Mouse (Mus musculus) bone marrow macrophage, adult 2 months (primary cell): Measurements from ENCODE around the gene Runx1. TPM values are rescaled to one million over a fixed set of nuclear protein-coding genes. Genes with fewer than 3 reads are reported as not detected.

ENCODE experiments used
- H3K27ac ChIP-seq: 2 replicates; pipeline ENCODE4 v1.5.1; 2012; ENCODE audit warnings: low read depth, low read length; ENCODE audit not compliant: insufficient read depth
- H3K4me1 ChIP-seq: 2 replicates; pipeline ENCODE4 v1.6.1; 2012; ENCODE audit warnings: low read length; ENCODE audit not compliant: control insufficient read depth, insufficient read depth
- H3K4me3 ChIP-seq: 2 replicates; pipeline ENCODE4 v1.5.1; 2012; ENCODE audit warnings: mild to moderate bottlenecking, low read length, moderate library complexity; ENCODE audit not compliant: insufficient read depth
- CTCF ChIP-seq: IDR thresholded peaks from 2 replicates; pipeline ENCODE4 v1.5.1; 2012; ENCODE audit warnings: low read depth, mild to moderate bottlenecking, low read length, moderate library complexity
- POLR2A ChIP-seq: IDR thresholded peaks from 2 replicates; pipeline ENCODE4 v1.6.1; 2012; ENCODE audit warnings: mild to moderate bottlenecking, low read depth, low read length, borderline replicate concordance
- polyA plus RNA-seq: library from polyadenylated mRNA; stranded (reverse); fragments of >200 nt; gene quantifications from 2 replicates; pipeline ENCODE4 v1.2.4, GENCODE M21; 2012; ENCODE audit not compliant: missing spikeins, insufficient read depth, insufficient read length

The Runx1 gene
- polyA plus RNA-seq, 1 experiment = 103 TPM

- Histone ChIP-seq H3K4me1 (peaks cover 27% of the 10 kb centered on the region), H3K4me3 (no peak overlapping the region), H3K27ac (no peak overlapping the region)
- TF ChIP-seq POLR2A (no peak), CTCF (no peak)
Observed at GRCm38 (mm10) chr16:92609006-92609716, 216.8 kb downstream of the Runx1 start.

DNA sequence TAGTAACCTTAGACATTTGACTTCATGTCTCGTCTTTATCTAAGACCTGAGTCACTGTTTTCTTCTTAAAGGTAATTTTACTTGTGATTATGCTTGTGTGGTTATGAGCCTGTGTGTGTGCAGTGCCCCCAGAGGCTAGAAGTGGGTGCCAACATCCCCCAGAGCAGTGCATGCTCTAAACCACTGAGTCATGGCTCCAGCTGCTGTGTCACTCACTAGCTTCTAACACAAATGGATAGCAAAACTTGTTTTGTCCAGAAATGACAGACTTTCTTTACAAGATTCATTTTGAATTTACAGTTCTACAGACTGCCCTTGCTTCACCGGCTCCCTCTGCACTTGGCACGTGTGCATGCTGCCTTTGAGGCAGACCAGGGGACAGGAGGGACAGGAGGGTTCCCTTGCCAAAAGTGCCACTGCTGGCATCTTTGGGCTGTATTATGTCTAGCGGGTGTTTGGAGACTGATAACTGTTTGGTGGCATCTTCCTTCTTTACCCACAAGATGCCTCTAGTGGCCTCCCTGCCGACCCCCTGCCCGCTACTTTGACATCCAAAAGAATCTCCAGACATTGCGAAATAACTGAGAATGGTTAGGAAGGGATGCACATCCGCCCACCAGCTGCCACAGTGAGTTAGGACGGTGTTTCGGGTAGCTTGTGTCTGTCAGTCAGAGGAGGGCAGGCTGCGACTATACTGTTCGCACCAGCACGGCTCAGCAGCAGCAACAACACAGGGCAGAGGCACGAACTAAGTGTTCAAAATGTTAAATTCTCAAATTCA, 217.6 kb downstream of the Runx1 start:
- Histone ChIP-seq H3K27ac (no peak overlapping the region), H3K4me1 (peaks cover 24% of the 10 kb centered on the region), H3K4me3 (no peak overlapping the region)
- TF ChIP-seq CTCF (no peak), POLR2A (no peak)

DNA sequence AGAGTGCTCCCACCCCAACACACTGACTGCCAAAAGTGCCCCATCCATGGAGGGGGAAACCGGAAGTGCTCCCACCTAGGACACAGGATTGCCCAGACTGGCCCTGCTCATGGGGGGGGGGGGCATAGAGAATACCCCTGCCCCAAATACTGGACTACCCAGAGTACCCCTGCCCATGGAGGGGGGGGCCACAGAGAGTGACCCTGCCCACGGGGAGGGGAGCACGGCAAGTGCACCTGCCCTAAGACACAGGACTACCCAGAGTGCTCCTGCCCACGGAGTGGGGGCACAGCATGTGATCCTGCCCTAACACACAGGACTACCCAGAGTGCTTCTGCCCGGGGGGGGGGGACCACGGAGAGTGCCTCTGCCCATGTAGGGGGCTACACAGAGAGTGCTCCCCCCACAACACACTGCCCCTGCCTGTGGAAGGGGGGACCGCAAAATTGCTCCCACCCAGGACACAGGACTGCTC, 219.4 kb downstream of the Runx1 start:
- no peak for TF ChIP-seq POLR2A
- no peak for TF ChIP-seq CTCF
- H3K4me3 ChIP-seq = no peak overlapping the region
- peaks cover 8% of the 10 kb centered on the region; the same call in 1 of the 2 replicates for H3K4me1 ChIP-seq
- H3K27ac ChIP-seq = no peak overlapping the region

GRCm38 (mm10) chr16:92605606-92606490, 220.1 kb downstream of the Runx1 start:
- Histone ChIP-seq H3K4me1 (peaks cover 7% of the 10 kb centered on the region; the same call in 1 of the 2 replicates), H3K4me3 (no peak overlapping the region), H3K27ac (no peak overlapping the region)
- TF ChIP-seq POLR2A (no peak), CTCF (no peak)

DNA sequence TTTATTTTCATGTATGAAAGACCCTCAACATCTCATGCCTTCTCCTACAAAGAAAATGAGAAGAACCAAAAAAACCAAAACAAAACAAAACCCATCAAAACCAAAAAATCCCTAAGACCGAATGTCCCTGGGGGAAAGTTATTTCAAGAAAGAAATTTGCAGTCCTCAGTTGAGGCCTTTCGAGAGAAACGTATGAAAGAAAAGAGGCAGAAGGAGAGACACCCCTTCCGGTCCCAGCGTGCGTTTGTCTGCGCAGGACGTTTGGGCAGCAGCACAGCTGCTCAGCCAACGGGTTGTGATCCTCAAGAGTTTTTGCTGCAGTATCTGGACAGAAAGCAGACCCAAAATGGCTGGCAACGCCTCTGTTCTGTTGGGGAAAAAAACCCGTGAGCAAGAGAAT, 223.4 kb downstream of the Runx1 start:
- no peak for TF ChIP-seq CTCF
- TF ChIP-seq POLR2A = no peak
- no peak overlapping the region for H3K4me3 ChIP-seq

DNA sequence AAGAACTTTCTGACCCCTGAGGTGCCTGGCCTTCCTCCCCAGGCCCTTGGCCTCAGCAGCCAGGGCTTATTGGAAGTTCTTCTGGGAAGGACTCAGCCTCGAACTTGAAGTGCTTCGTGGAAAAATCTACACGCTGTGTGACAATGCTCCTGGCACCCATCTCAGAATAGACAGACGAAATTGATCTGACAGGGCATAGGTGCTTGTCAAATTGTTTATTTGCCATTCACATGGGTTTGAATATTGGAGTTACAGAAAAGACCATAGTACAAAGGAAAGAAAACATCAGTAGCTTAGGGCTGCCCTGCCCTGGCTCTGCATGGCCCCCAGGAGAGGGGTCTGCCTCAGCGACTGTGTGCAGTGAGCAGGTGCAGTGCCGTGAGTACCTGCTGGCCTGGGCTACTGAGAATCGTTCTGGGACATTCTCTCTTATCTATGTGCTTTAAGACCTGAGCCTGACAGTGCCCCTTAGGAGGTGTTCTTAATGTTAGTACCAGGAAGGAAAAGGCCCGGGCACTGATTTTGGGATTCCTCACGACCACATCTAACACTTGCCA, 224.6 kb downstream of the Runx1 start:
- TF ChIP-seq CTCF (no peak), POLR2A (no peak)

More for the DNA sequence above, 223.4 kb downstream of the Runx1 start:
- H3K4me1 ChIP-seq = peaks cover 3% of the 10 kb centered on the region
- no peak overlapping the region for H3K27ac ChIP-seq

DNA sequence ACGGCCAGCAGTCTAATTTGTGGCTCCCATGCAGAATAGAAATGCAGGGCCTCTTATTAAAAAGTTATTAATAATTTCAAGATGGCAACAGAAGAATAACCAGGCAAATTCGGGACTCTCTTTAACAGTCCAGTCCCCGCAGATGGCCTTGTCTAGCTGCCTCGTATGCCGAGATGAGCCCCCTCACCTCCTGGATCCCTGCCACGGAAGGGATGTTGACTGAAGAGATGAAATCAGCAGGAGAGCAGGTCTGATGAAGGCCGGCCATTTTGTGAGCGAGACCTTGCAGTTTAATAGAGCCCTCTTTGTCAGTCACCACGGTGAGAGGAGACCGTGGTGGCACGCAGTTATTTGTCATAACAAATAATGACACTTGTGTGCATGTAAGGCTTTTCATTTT, 226.5 kb downstream of the Runx1 start:
- TF ChIP-seq CTCF (no peak), POLR2A (no peak)
- Histone ChIP-seq H3K27ac (no peak overlapping the region), H3K4me1 (peaks cover 3% of the 10 kb centered on the region), H3K4me3 (no peak overlapping the region)

More for the DNA sequence above, 224.6 kb downstream of the Runx1 start:
- Histone ChIP-seq H3K27ac (no peak overlapping the region), H3K4me3 (no peak overlapping the region), H3K4me1 (peaks cover 3% of the 10 kb centered on the region)

DNA sequence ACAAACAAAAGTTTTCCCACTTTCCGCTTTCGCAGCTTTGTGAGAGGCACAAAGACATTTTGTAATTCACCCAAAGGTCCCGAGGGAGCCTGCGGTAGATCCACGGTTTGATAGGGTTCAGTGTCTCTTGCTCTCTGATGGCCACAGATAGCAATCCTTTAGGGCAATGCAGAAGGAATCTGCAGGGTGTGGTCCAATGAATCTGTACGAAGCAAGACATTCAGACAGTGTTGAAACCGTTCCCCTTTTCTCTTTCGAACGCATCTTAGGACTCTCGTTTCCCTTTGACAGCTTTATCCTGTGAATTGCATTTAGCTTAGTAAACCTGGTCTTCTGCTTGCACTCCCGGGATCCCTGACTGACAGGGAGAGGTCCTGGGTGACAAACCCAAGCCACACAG, 228.3 kb downstream of the Runx1 start:
- H3K4me1 ChIP-seq = peaks cover 3% of the 10 kb centered on the region
- no peak overlapping the region for H3K4me3 ChIP-seq
- TF ChIP-seq CTCF = no peak
- no peak for TF ChIP-seq POLR2A
- no peak overlapping the region for H3K27ac ChIP-seq

DNA sequence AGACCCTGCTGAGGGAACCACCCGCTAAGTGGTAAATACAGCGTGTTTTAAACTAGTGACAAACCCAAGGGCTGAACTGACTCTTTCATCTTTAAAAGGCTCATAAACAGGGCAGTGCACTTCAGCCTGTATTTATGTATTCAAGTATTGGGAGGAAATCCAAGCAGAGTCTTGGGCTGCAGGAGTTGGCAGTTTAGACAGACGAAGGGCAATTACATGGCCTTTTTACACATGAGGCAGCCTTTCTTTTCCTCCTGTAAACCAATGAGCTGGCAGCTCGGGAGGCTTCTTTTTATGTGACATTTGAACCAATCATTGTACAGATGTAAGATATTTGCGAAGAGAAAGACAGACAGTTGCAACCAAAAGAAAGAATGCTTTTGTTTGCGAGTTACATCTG, 233.7 kb downstream of the Runx1 start:
- no peak overlapping the region for H3K4me3 ChIP-seq
- H3K27ac ChIP-seq = no peak overlapping the region
- H3K4me1 ChIP-seq = peaks cover 3% of the 10 kb centered on the region
- TF ChIP-seq POLR2A = no peak

DNA sequence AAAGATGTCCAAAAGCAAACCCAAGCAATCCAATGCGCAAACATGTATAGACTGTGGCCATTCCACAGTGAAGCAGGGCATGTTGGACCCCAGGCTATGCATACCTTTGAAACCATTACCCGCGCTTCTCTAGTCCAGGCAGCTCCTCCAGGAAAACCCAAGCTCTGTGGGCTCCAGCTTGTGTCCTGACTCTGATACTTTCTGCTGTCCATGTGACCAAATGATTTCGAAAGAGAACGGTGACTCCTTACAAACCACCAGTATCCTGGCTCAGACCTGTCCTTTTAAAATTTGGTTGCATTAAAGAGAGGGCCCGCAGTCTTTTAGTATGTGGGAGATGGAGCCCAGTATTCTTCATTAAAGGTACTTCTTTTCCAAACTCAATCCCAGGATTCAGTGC, 234.2 kb downstream of the Runx1 start:
- no peak for TF ChIP-seq CTCF
- no peak for TF ChIP-seq POLR2A
- no peak overlapping the region for H3K4me3 ChIP-seq
- H3K4me1 ChIP-seq = peaks cover 3% of the 10 kb centered on the region
- H3K27ac ChIP-seq = no peak overlapping the region
